Mouse (Mus musculus) erythroblast, embryonic 14.5 days (primary cell): ENCODE results near the gene Scamp5.

Source experiments
- GATA1 ChIP-seq: IDR thresholded peaks from 2 replicates; pipeline ENCODE4 v1.6.1; 2012; ENCODE audit warnings: low read length, inconsistent platforms, mixed read lengths
- TAL1 ChIP-seq: IDR thresholded peaks from 3 replicates; pipeline ENCODE4 v1.6.1; 2012; ENCODE audit warnings: low read length, inconsistent platforms, mixed read lengths

DNA sequence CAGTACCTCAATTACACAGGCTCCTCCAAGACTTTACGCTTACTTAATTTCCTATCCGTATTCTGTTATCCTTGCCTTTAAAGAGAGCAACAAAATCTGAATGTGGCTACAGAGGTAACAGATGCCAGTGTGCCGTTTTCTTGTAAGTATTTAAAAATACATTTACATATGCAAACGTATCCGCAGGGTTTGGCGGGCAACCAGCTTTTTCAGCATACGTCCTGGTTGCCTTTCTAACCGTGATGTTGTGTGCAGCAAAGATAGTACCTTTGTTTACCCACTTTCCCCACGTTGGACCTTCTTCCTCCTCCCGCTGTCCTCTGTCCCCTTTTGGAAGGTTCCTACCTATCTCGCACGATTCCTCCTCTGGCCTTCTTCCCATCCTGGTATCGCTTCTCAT lies 33.6 kb upstream of the Scamp5 start:
- TF ChIP-seq GATA1 = no peak
- TF ChIP-seq TAL1 = no peak
